Mouse (Mus musculus) embryo, embryonic 10.5 days (tissue): ENCODE results near the gene Olfr56.
"Not testable (repeated sequence)": the region's sequence is repeated elsewhere in the genome, so short reads cannot be mapped to it uniquely, and the experiment has no call there.

Experiments used
- DNase-seq: peaks from one replicate; pipeline ENCODE4 v3.0.0-alpha.2; 2015; ENCODE audit warnings: low spot score

Olfr56 gene

DNA sequence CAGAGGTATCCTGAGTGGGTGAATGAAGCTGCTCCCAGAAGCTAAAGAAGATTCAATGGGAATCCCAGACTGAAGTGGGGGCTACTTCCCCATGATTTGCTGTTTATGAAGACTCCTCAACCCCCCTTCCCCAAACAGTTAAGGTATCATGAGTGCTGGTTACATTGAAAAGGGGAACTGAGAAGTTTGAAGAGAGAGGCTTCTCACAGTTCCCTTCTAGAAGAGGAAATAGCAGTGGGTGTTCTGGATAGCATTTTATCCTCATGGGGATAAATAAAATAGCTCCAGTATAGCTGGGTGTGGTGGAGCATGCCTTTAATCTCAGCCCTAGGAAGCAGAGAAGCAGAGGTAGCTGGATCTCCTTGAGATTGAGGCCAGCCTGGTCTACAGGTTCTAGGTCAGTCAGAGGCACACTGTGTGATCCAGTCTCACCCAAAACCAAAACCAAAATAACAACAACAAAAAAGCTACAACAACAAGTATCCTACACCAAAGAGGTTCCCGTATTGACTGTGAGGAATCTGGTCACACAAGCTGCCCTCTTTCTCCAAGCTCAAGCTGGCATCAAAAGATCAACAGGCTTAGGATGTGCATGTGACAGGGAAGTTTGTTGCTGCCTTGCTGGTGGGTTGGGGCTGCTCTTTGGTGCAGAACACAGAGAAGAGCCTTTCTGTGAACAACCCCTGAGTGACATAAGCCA is at the start of gene Olfr56:
Olfr56 (plus strand) TSS at position 650 of the 700 bp plus-strand sequence.
- DNase-seq = not testable (repeated sequence)

GRCm38 (mm10) chr11:48933422-48933821 is 45.3 kb upstream of the Olfr56 start:
- DNase-seq = not testable (repeated sequence)

DNA sequence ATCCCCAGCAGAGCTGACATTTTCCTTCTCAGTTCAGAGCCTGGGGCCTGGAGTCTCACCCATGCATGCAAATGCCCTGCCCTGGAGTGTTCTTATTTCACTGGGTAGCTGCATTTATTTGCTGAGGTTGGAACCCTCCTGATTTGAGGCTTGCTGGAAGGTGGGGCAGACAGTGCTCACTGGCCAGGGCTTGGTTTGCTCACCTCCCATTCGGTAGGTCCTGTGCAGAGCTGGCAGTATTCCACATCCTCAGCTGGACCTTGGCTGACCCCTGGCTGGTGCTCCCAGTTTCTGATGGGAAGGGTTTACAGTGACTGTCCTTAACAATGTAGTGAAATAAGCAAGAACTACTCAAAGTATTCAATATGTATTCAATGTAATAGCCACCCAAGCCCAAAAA is 44.8 kb upstream of the Olfr56 start:
- DNase-seq = not testable (repeated sequence)

DNA sequence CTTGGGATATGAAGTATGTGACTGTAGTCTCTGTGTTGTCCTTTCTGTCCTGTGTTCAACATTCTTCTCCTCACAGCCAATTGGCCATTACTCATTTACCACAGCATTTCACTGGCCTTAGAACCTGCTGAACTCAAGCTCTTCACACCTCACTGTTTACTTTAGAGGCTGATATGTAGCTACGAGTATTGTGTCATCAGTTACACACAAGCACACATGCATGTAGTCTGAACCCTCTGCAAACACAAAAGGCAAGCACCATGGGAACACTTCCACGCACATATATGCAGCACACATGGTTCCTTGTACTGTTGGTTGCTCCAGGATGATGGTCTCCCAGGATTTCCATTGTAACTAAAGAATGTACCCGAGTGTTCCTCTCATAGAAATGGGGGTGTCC is 43.4 kb upstream of the Olfr56 start:
- not testable (repeated sequence) for DNase-seq

- DNase-seq = not testable (repeated sequence)
Observed at GRCm38 (mm10) chr11:48939286-48939685, 39.4 kb upstream of the Olfr56 start.

DNA sequence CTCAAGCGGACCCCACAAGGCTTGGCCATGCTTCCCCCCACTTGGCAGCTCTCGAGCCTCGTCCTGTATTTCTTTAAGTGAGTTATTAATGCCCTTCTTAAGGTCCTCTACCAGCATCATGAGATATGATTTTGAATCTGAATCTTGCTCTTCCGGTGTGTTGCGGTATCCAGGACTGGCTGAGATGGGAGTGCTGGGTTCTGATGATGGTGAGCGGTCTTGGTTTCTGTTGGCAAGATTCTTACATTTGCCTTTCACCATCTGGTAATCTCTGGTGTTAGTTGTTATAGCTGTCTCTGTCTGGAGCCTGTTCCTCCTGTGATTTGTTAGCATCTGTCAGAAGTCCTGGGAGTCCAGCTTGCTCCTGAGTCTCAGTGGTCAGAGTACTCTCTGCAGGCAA is 32.6 kb upstream of the Olfr56 start, which contains the start of gene Psme2b:
Psme2b (minus strand) TSS at position 101 of the 400 bp plus-strand sequence.
- DNase-seq = not testable (repeated sequence)

GRCm38 (mm10) chr11:48974686-48975085 is 4.0 kb upstream of the Olfr56 start:
- DNase-seq = not testable (repeated sequence)

DNA sequence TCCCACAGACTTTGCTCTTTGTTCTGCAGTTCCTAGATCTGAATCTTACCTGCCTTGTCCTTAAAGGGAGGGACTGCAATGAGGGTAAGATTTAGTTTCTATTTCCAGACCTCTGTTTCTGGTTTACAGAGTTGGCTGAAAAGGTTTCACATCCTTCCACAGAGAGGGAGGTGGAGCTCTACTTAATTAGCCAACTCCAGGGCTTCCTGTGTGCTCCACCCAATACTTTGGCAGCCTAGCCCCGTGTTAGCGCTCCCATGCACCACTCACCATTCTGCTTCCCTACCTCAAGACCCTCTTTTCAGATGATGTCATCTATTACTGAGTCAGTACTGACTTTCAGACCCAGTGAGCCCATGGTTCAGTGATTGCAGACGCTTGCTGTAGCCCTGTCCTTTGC is 562 bp downstream of the Olfr56 start, which contains the start of gene 9930111J21Rik1:
9930111J21Rik1 (minus strand) TSS at position 148 of the 400 bp plus-strand sequence.
- DNase-seq = not testable (repeated sequence)

- DNase-seq = not testable (repeated sequence)
Observed at GRCm38 (mm10) chr11:48980052-48980451, 1.4 kb downstream of the Olfr56 start.

DNA sequence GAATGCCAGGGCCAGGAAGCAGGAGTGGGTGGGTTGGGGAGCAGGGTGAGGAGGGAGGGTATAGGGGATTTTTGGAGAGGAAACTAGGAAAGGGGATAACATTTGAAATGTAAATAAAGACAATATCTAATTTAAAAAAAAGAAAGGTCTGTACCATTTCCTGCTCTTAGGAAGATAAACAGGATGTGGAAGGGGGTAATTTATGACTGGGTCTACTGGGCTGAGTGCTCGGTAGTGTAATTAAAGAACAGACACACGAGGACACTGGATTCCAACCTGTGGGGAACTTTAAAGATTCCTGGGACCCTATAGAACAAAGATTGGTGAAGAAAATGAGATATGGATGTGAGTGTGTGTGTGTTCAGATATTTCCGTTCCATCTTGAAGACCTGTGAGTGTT is 4.2 kb downstream of the Olfr56 start:
- not testable (repeated sequence) for DNase-seq

DNA sequence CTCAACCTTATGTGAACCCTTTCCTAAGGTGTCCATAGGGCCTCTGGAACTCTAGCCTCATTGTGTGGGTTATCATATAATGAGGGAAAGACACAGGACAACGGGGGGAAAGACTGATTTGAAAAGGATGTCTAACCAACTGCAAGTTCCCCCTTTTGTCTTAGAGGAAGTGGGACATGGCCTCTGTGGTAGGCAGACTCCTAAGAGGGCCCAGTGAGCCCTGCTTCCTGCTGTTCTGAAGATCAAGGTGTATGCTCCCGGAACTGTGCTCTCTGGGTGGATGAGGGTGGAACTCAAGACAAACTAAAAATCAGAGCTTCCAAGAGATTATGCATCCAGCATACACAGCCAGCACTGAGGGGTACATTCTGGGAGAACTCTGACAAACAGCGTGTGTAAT is 9.5 kb downstream of the Olfr56 start:
- DNase-seq = not testable (repeated sequence)

- DNase-seq = not testable (repeated sequence)
Observed at GRCm38 (mm10) chr11:48989981-48990380, 11.3 kb downstream of the Olfr56 start.

DNA sequence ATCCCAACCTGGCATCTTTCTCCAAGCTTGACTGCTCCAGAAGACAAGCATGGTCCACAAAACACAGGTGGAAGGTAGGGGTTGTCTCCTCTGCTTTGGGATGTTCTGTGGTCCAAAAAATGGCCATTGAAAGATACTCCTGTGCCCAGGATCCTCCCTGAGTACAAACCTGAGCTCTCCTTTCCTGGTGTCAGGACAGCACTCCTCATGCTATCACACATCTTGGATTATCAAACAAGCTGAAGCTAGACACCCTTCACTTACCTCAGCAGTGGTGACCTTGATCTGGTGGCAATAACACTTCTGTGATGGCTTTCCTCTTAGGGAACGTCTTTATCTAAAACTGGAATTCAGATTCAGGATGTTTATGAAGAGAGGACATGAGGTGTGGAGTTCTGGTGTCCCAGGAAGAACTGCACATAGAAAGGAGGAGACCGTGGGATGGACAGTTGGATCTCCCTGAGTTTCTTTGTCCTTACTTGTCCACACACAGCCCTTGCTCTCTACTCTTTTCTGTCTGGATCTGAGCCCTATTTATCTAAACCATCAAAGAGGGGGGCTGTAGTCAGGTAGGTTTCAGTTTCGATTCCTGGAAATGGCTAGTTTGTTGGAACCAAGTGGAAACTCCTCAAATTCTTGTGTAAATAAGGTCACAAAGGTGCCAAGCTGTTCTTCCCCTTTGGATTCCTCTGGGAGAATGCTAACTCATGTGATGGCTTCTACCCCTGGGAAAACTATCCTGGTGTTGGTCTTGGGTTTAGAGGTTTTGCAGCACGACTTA is 13.2 kb downstream of the Olfr56 start, which contains the start of gene Gm12185:
Gm12185 (minus strand) TSS at position 487 of the 781 bp plus-strand sequence.
- DNase-seq = not testable (repeated sequence)

DNA sequence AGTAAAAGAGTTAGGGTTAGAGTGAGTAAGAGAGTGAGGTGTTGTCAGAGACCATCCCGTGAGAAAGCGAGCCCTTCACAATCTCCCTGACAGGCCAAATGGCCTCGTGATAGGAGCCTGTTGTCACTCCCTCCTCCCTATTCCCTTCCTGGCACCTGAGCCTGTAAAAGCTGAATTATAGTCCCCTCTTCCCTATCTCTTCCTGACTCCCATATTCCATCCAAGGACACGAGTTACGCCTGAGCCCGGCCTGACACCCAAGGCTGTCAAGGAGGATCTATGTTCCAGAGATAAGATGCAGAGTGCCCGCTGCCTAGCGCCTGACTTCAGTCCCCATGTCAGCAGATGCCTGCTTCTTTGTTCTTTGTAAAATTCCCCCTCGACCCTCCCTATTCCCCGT is 14.6 kb downstream of the Olfr56 start:
- DNase-seq = not testable (repeated sequence)

DNA sequence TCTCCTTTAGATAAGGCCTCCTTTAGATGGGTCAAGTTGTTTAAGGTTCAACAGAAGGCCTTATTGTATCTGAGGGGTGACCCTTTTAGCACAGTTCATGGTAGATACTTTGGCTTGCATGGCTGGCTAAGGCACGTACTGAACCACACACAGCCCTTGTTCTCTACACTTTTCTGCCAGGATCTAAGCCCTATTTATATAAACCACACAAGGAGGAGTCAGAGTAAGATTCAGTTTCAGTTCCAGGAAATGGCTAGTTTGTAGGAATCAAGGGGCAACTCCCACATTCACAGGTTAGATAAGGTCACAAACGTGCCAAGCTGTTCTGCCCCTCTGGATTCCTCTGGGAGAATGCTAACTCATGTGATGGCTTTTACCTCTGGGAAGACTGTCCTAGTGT is 15.3 kb downstream of the Olfr56 start, which contains the start of gene Tgtp1:
Tgtp1 (minus strand) TSS at position 155 of the 400 bp plus-strand sequence.
- not testable (repeated sequence) for DNase-seq

DNA sequence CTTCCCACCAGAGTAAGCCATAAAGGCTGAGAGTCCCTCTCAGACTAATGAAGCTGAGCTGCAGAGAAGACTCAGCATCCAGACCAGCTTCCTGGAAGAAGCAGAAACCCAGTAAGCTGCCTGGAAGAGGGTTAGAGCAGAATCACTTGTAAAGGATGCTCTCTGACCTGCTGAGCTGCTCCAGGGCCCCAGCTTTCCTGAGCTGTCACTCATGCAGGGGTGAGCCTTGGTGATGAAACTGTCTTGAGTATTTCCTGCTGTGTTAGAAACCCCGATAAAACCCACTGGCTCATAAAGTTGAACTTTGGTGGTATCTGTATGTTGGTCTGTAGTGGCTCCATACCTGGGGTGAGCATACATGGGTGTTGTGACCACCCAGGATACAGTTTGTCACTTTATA is 21.7 kb downstream of the Olfr56 start:
- not testable (repeated sequence) for DNase-seq

DNA sequence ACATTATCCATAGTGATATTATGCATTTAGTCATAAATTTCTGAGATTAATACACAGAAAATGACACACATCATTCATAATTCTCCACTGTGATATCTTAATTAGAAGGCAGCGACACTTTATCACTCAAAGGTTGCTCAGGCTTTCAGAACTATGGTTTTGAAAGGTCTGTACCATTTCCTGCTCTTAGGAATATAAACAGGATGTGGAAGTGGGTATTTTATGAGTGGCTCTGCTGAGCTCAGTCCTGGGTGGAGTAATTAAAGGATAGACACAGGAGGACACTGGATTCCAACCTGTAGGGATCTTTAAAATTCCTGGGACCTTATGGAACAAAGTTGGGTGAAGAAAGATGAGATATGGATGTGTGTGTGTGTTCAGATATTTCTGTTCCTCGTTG is 27.6 kb downstream of the Olfr56 start:
- not testable (repeated sequence) for DNase-seq

GRCm38 (mm10) chr11:49006785-49007184 is 28.1 kb downstream of the Olfr56 start:
- DNase-seq = not testable (repeated sequence)

DNA sequence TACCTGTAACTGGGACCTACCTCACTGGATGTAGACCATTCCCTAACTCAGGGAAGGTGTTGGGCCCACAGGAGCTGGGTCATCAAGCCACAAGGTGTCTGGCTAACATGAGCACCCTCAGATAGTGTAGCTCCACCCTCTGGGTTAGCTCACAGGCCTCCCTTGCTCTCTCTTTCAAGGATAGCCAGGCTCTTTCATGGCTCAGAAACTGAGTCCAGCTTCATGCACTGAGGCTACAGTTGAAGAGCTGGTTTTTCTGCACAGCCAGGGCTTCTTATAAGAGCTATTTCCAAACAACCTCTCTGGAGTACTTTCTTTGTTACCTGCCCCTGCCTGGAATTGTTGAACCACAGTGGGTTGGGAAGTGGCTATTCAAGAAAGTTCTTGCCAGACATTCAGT is 33.4 kb downstream of the Olfr56 start:
- DNase-seq = not testable (repeated sequence)

DNA sequence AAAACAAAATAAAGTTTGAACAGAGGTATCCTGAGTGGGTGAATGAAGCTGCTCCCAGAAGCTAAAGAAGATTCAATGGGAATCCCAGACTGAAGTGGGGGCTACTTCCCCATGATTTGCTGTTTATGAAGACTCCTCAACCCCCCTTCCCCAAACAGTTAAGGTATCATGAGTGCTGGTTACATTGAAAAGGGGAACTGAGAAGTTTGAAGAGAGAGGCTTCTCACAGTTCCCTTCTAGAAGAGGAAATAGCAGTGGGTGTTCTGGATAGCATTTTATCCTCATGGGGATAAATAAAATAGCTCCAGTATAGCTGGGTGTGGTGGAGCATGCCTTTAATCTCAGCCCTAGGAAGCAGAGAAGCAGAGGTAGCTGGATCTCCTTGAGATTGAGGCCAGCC is 71.4 kb downstream of the Olfr56 start:
- not testable (repeated sequence) for DNase-seq

- not testable (repeated sequence) for DNase-seq
Observed at GRCm38 (mm10) chr11:49051093-49051891, 72.6 kb downstream of the Olfr56 start, which contains the start of gene 9930111J21Rik2. Gene 9930111J21Rik2, minus strand, starts transcription at chr11:49051242.

DNA sequence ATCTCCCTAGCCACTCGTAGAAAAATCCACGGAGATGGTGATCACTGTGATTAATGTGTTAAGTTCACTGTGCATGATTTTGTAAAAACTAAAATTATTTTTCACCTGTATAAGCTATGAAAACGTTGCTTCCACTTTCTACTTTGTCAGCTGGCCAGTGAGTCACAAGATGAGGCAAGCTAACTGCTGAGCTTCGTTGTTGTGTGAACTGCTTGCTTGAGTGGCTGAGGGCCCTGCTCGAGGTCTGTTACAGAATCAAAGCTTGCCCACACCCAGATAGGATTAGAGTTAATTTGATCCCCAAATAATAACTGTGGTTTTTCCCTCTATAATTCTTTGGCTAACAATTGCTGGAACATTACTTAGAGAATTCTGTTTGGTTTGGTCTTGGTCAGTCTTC is 73.2 kb downstream of the Olfr56 start:
- not testable (repeated sequence) for DNase-seq
